Comparison of ENCODE assay signal across 9 mouse cellular contexts in the genomic region with DNA sequence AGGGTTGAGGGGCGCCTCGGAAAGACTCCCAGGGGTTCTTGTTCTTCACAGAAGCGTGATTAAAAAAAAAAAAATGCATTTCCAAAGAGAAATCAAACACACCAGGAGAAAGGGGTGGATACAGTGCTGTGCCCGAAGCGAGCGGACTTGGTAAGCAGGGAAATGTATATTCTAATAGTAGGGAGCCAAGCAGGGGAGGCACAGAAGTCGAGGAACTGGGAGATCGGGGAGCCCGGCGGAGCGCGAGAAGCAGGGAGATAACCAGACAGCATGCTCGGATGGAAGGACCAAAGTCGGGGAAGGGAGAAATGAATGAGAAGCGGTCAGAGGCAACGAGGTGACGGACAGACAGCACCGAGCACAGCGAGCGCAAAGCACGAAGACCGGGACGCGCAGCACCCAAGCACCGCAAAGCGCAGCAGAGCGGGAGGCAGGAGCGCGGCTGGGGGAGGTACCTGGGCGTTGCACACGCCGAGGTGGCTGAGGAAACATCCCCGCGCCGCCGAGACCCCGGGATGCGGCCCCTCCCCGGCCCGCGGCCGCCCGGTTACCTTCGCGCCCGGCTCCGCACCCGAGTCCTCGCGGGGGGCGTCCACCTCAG. TPM values are rescaled to one million over a fixed set of nuclear protein-coding genes. Genes with fewer than 3 reads are reported as not detected.
A peak's percentile ranks its signal among the peaks of the same experiment; 100 is the strongest.
DNase-seq lines count a peak whose midpoint lies in the region; ATAC-seq and TF ChIP-seq lines count a peak whose summit lies in the region.
"Had no signal": no experiment of that assay in that cellular context is flagged by ENCODE, and none has a peak within 500 bp of the region (broad histone marks: within the 10 kb centered on the region; RNA-seq: fewer than 3 reads in every experiment).

No protein-coding gene starts in this region.

- peaks cover 15% of the 10 kb centered on the region for H3K27me3 ChIP-seq in CH12.LX (replicated peaks)
- H3K27me3 ChIP-seq in heart, embryonic 15.5 days = no peaks in the 10 kb centered on the region
- H3K27me3 ChIP-seq in liver, embryonic 15.5 days = peaks cover 14% of the 10 kb centered on the region
- no peaks in the 10 kb centered on the region for H3K27me3 ChIP-seq in neural tube, embryonic 11.5 days (ENCODE audit: control insufficient read depth, insufficient read depth, low read length)
- H3K27me3 ChIP-seq in stomach, embryonic 16.5 days (ENCODE audit: control insufficient read depth, insufficient read depth, low read length) = no peaks in the 10 kb centered on the region

- no peak for TF ChIP-seq POLR2A in CH12.LX (IDR thresholded peaks at IDR 0.05; ENCODE audit: low read depth, low read length)

- H3K36me3 ChIP-seq in CH12.LX (replicated peaks in 1 of 2; ENCODE audit: control insufficient read depth in 1 of 2, insufficient read depth in 1 of 2, low read length in 1 of 2) = peaks cover 10 to 15% of the 10 kb centered on the region in 2 experiments
- H3K36me3 ChIP-seq in heart, embryonic 15.5 days = peaks cover 12% of the 10 kb centered on the region; the same call in 1 of the 2 replicates
- H3K36me3 ChIP-seq in liver, embryonic 15.5 days (replicated peaks) = no peaks in the 10 kb centered on the region
- H3K36me3 ChIP-seq in neural tube, embryonic 11.5 days (ENCODE audit: control insufficient read depth, insufficient read depth, low read length) = peaks cover 4% of the 10 kb centered on the region
- H3K36me3 ChIP-seq in stomach, embryonic 16.5 days (ENCODE audit: control insufficient read depth, insufficient read depth, low read length) = peaks cover 4% of the 10 kb centered on the region; the same call in 1 of the 2 replicates

- under 1% methylated on average over 45 of the region's 51 CpGs for WGBS in heart, embryonic 15.5 days
- under 1% methylated on average over 35 of the region's 51 CpGs for WGBS in liver, embryonic 15.5 days (ENCODE audit: insufficient replicate concordance)
- 0% methylated on average over 31 of the region's 51 CpGs for WGBS in neural tube, embryonic 11.5 days
- WGBS in stomach, embryonic 16.5 days = under 1% methylated on average over 25 of the region's 51 CpGs

- H3K9me3 ChIP-seq in CH12.LX (replicated peaks; ENCODE audit: low read length) = no peaks in the 10 kb centered on the region
- H3K9me3 ChIP-seq in heart, embryonic 15.5 days (replicated peaks) = no peaks in the 10 kb centered on the region
- H3K9me3 ChIP-seq in liver, embryonic 15.5 days (replicated peaks) = no peaks in the 10 kb centered on the region
- no peaks in the 10 kb centered on the region for H3K9me3 ChIP-seq in neural tube, embryonic 11.5 days (ENCODE audit: control insufficient read depth, low read length)
- no peaks in the 10 kb centered on the region for H3K9me3 ChIP-seq in stomach, embryonic 16.5 days (replicated peaks; ENCODE audit: control insufficient read depth, low read length)

- in situ Hi-C loops in CH12.LX (cut with MboI; ENCODE audit: low pct_ligation_motif_present, low pct_unique_long_range_greater_than_20kb, low sequenced_read_pairs) = no loop called here

- no peak for TF ChIP-seq RAD21 in CH12.LX (IDR thresholded peaks at IDR 0.05; ENCODE audit: low read depth, low read length)

- TF ChIP-seq EP300 in CH12.LX (IDR thresholded peaks at IDR 0.05; ENCODE audit: low read length) = no peak

- peak; percentile 63 for DNase-seq in CH12.LX (ENCODE audit: extremely low read depth)
- peak; percentile 65 to 83 for DNase-seq in kidney, postnatal 36 days
- DNase-seq in neural tube, embryonic 11.5 days (ENCODE audit: low spot score) = peak; percentile 61

- H3K4me1 ChIP-seq in CH12.LX (ENCODE audit: control insufficient read depth in 1 of 2, insufficient read depth in 2 of 2) = peaks cover 3 to 17% of the 10 kb centered on the region in 2 experiments; a peak in 2 of 4 replicates
- no peaks in the 10 kb centered on the region for H3K4me1 ChIP-seq in brown adipose tissue, adult 24 weeks (ENCODE audit: control insufficient read depth, insufficient read depth, insufficient read length, low read length)
- peaks cover 22% of the 10 kb centered on the region for H3K4me1 ChIP-seq in heart, embryonic 15.5 days (replicated peaks)
- H3K4me1 ChIP-seq in liver, embryonic 15.5 days (replicated peaks) = peaks cover 20% of the 10 kb centered on the region
- H3K4me1 ChIP-seq in neural tube, embryonic 11.5 days (ENCODE audit: control insufficient read depth, insufficient read depth, low read length) = no peaks in the 10 kb centered on the region; the same call in 1 of the 2 replicates
- peaks cover 15% of the 10 kb centered on the region for H3K4me1 ChIP-seq in stomach, embryonic 16.5 days (ENCODE audit: control insufficient read depth, insufficient read depth, low read length)

- no peak overlapping the region; the same call in 1 of the 2 replicates for H3K27ac ChIP-seq in CH12.LX (ENCODE audit: insufficient read depth, low read depth)
- no peak overlapping the region for H3K27ac ChIP-seq in brown adipose tissue, adult 24 weeks (replicated peaks; ENCODE audit: low read depth, low read length)
- peak overlapping the region; percentile 89 for H3K27ac ChIP-seq in heart, embryonic 15.5 days
- peak overlapping the region; percentile 74; the same call in 1 of the 2 replicates for H3K27ac ChIP-seq in liver, embryonic 15.5 days (replicated peaks)
- peak overlapping the region; percentile 97 for H3K27ac ChIP-seq in neural tube, embryonic 11.5 days (ENCODE audit: low read depth, low read length)
- H3K27ac ChIP-seq in stomach, embryonic 16.5 days (ENCODE audit: low read length) = peak overlapping the region; percentile 97

- TF ChIP-seq CTCF in CH12.LX (conservative IDR thresholded peaks at IDR 0.05 in 1 of 2, IDR thresholded peaks at IDR 0.05 in 1 of 2; ENCODE audit: low read depth in 2 of 2, low read length in 2 of 2) = no peak

- peak overlapping the region; percentile 63 to 83 (median 65) for H3K4me3 ChIP-seq in CH12.LX (replicated peaks in 1 of 3; ENCODE audit: low read depth in 2 of 3, low read length in 2 of 3, poor library complexity in 1 of 3)
- peak overlapping the region; percentile 91 for H3K4me3 ChIP-seq in brown adipose tissue, adult 24 weeks (ENCODE audit: insufficient read depth, low read depth, low read length)
- H3K4me3 ChIP-seq in heart, embryonic 15.5 days = peak overlapping the region; percentile 83
- H3K4me3 ChIP-seq in liver, embryonic 15.5 days (replicated peaks) = peak overlapping the region; percentile 81
- peak overlapping the region; percentile 78 for H3K4me3 ChIP-seq in neural tube, embryonic 11.5 days (ENCODE audit: low read depth, low read length)
- peak overlapping the region; percentile 78 for H3K4me3 ChIP-seq in stomach, embryonic 16.5 days (replicated peaks; ENCODE audit: low read length)

- H3K79me2 ChIP-seq in CH12.LX (replicated peaks; ENCODE audit: control insufficient read depth, extremely low read depth, insufficient read depth, poor library complexity, severe bottlenecking) = no peaks in the 10 kb centered on the region

- H3K9ac ChIP-seq in CH12.LX (ENCODE audit: insufficient read depth, low read depth) = peak overlapping the region; percentile 72
- H3K9ac ChIP-seq in heart, embryonic 15.5 days = peak overlapping the region; percentile 75
- peak overlapping the region; percentile 65 for H3K9ac ChIP-seq in liver, embryonic 15.5 days
- H3K9ac ChIP-seq in neural tube, embryonic 11.5 days (ENCODE audit: low read length) = peak overlapping the region; percentile 80
- peak overlapping the region; percentile 90 for H3K9ac ChIP-seq in stomach, embryonic 16.5 days (ENCODE audit: low read length)

- ATAC-seq in erythroid progenitor cell, adult 5-6 weeks (replicated peaks; ENCODE audit: low FRiP score, poor library complexity, severe bottlenecking) = peak; percentile 76
- ATAC-seq in heart, embryonic 15.5 days (replicated peaks; ENCODE audit: insufficient number of reproducible peaks, insufficient read depth, low FRiP score, low read depth) = peak; percentile 79
- ATAC-seq in liver, embryonic 15.5 days (ENCODE audit: insufficient read depth) = peak; percentile 78
- peak; percentile 70 for ATAC-seq in neural tube, embryonic 11.5 days (ENCODE audit: insufficient read depth, low FRiP score, low TSS enrichment)
- ATAC-seq in stomach, embryonic 16.5 days (ENCODE audit: insufficient read depth, low FRiP score) = peak; percentile 78

- peak overlapping the region; percentile 96 for H3K4me2 ChIP-seq in CH12.LX (ENCODE audit: insufficient read depth, low read depth, poor library complexity, severe bottlenecking)
- H3K4me2 ChIP-seq in heart, embryonic 15.5 days = peak overlapping the region; percentile 83
- peak overlapping the region; percentile 89 for H3K4me2 ChIP-seq in liver, embryonic 15.5 days
- peak overlapping the region; percentile 52 for H3K4me2 ChIP-seq in neural tube, embryonic 11.5 days (ENCODE audit: low read depth)
- H3K4me2 ChIP-seq in stomach, embryonic 16.5 days (ENCODE audit: low read depth, low read length) = peak overlapping the region; percentile 87

- dilution Hi-C loops in CH12.LX (cut with MboI; ENCODE audit: extremely low pct_ligation_motif_present, extremely low pct_unique_long_range_greater_than_20kb, low sequenced_read_pairs) = no loop called here

RNA-seq across cellular contexts. Expression of gene Phc1, which starts 1.2 kb away (rescaled TPM):
- 4.1 and 6.5 TPM in 2 replicates for total RNA-seq in CH12.LX (2012; rRNA removed)
- 2.1 and 2.9 TPM in 2 replicates for total RNA-seq in CH12.LX (2014; rRNA removed)
- polyA plus RNA-seq in CH12.LX (2012; ENCODE audit: insufficient read length, low read depth) = 9.9 and 13.8 TPM in 2 replicates
- polyA plus RNA-seq in brown adipose tissue, adult 24 weeks (2012; ENCODE audit: insufficient read depth, insufficient read length, missing spikeins) = 4.9 and 5.8 TPM in 2 replicates
- 2.2 and 8.0 TPM in 2 replicates for total RNA-seq in erythroid progenitor cell, adult 5-6 weeks (2015; ENCODE audit: low replicate concordance)
- total RNA-seq in erythroid progenitor cell, adult 5-6 weeks (2017; ENCODE audit: low replicate concordance) = 1.0 and 1.4 TPM in 2 replicates
- 8.5 and 11.5 TPM in 2 replicates for polyA plus RNA-seq in heart, embryonic 15.5 days (2015; fragmentation: Nextera tagmentation; extraction: Ambion mirVana)
- 1.3 TPM in 2 replicates for polyA plus RNA-seq in liver, embryonic 15.5 days (2015; fragmentation: Nextera tagmentation; extraction: Ambion mirVana)
- polyA plus RNA-seq in neural tube, embryonic 11.5 days (2014; fragmentation: Nextera tagmentation; extraction: Ambion mirVana) = 36.2 and 42.7 TPM in 2 replicates
- polyA plus RNA-seq in stomach, embryonic 16.5 days (2015; fragmentation: Nextera tagmentation; extraction: Ambion mirVana) = 10.3 and 11.0 TPM in 2 replicates

RNA-seq across cellular contexts. Expression of gene M6pr, which starts 30.6 kb away (rescaled TPM):
- total RNA-seq in CH12.LX (2012; rRNA removed) = 148 and 170 TPM in 2 replicates
- 291 and 317 TPM in 2 replicates for total RNA-seq in CH12.LX (2014; rRNA removed)
- polyA plus RNA-seq in CH12.LX (2012; ENCODE audit: insufficient read length, low read depth) = 228 and 240 TPM in 2 replicates
- polyA plus RNA-seq in brown adipose tissue, adult 24 weeks (2012; ENCODE audit: insufficient read depth, insufficient read length, missing spikeins) = 55.2 and 61.5 TPM in 2 replicates
- 48.2 and 50.8 TPM in 2 replicates for total RNA-seq in erythroid progenitor cell, adult 5-6 weeks (2015; ENCODE audit: low replicate concordance)
- total RNA-seq in erythroid progenitor cell, adult 5-6 weeks (2017; ENCODE audit: low replicate concordance) = 74.6 and 75.7 TPM in 2 replicates
- 65.0 and 77.4 TPM in 2 replicates for polyA plus RNA-seq in heart, embryonic 15.5 days (2015; fragmentation: Nextera tagmentation; extraction: Ambion mirVana)
- polyA plus RNA-seq in liver, embryonic 15.5 days (2015; fragmentation: Nextera tagmentation; extraction: Ambion mirVana) = 85.3 and 87.6 TPM in 2 replicates
- 81.8 and 89.8 TPM in 2 replicates for polyA plus RNA-seq in neural tube, embryonic 11.5 days (2014; fragmentation: Nextera tagmentation; extraction: Ambion mirVana)
- polyA plus RNA-seq in stomach, embryonic 16.5 days (2015; fragmentation: Nextera tagmentation; extraction: Ambion mirVana) = 132 and 137 TPM in 2 replicates

RNA-seq across cellular contexts. Expression of gene Klrg1, which starts 56.5 kb away (rescaled TPM):
- total RNA-seq in CH12.LX (2012; rRNA removed) (1.4 and 2.0 TPM in 2 replicates), CH12.LX (2014; rRNA removed) (4.7 and 6.0 TPM in 2 replicates)
- 2.8 and 3.7 TPM in 2 replicates for polyA plus RNA-seq in CH12.LX (2012; ENCODE audit: insufficient read length, low read depth)
- polyA plus RNA-seq in brown adipose tissue, adult 24 weeks (2012; ENCODE audit: insufficient read depth, insufficient read length, missing spikeins) = not detected in 2 replicates
- 0.72 TPM in 1 of 2 replicates, not detected in the other for total RNA-seq in erythroid progenitor cell, adult 5-6 weeks (2015; ENCODE audit: low replicate concordance)
- total RNA-seq in erythroid progenitor cell, adult 5-6 weeks (2017; ENCODE audit: low replicate concordance) = not detected in 2 replicates
- 0.10 TPM in 1 of 2 replicates, not detected in the other for polyA plus RNA-seq in heart, embryonic 15.5 days (2015; fragmentation: Nextera tagmentation; extraction: Ambion mirVana)
- polyA plus RNA-seq in liver, embryonic 15.5 days (2015; fragmentation: Nextera tagmentation; extraction: Ambion mirVana) = not detected in 2 replicates
- 0.23 TPM in 1 of 2 replicates, not detected in the other for polyA plus RNA-seq in neural tube, embryonic 11.5 days (2014; fragmentation: Nextera tagmentation; extraction: Ambion mirVana)
- polyA plus RNA-seq in stomach, embryonic 16.5 days (2015; fragmentation: Nextera tagmentation; extraction: Ambion mirVana) = 0.21 TPM in 1 of 2 replicates, not detected in the other
- total RNA-seq: heart, postnatal 36 days had no signal

Comparison
In these comparisons a context has a peak if more than half of its experiments do, and no peak if none do; other contexts are left out.
1. H3K27ac ChIP-seq: peak in heart, embryonic 15.5 days (single experiment), liver, embryonic 15.5 days (single experiment), neural tube, embryonic 11.5 days (single experiment) and stomach, embryonic 16.5 days (single experiment); none in CH12.LX (single experiment) and brown adipose tissue, adult 24 weeks (single experiment).
2. Peak in every context shown above with its lines, with median percentiles within 50 percentile points of each other: DNase-seq, H3K4me2 ChIP-seq, H3K4me3 ChIP-seq, H3K9ac ChIP-seq and ATAC-seq.